Mouse (Mus musculus): ENCODE data around the gene Cntnap5a. TPM values are rescaled to one million over a fixed set of nuclear protein-coding genes. Genes with fewer than 3 reads are reported as not detected.

Cntnap5a gene
- total and polyA plus RNA-seq, 3 experiments, result not detected

GRCm38 (mm10) chr1:115699798-115700197, 15.2 kb downstream of the Cntnap5a start:
- no peak overlapping the region for H3K27ac ChIP-seq (ENCODE audit: insufficient read depth, low read depth)
- H3K9ac ChIP-seq (ENCODE audit: insufficient read depth, low read depth), result no peak overlapping the region
- in situ Hi-C loops (cut with MboI; ENCODE audit: low pct_ligation_motif_present, low pct_unique_long_range_greater_than_20kb, low sequenced_read_pairs) (no loop called here), dilution Hi-C loops (cut with MboI; ENCODE audit: extremely low pct_ligation_motif_present, extremely low pct_unique_long_range_greater_than_20kb, low sequenced_read_pairs) (no loop called here)
- no peak for DNase-seq (ENCODE audit: extremely low read depth)
- no peaks in the 10 kb centered on the region for H3K36me3 ChIP-seq (replicated peaks in 1 of 2; ENCODE audit: control insufficient read depth in 1 of 2, insufficient read depth in 1 of 2, low read length in 1 of 2)
- H3K4me3 ChIP-seq (replicated peaks in 1 of 3; ENCODE audit: low read depth in 2 of 3, low read length in 2 of 3, poor library complexity in 1 of 3), result no peak overlapping the region
- H3K27me3 ChIP-seq (replicated peaks), result no peaks in the 10 kb centered on the region
- H3K9me3 ChIP-seq (replicated peaks; ENCODE audit: low read length), result peaks cover 25% of the 10 kb centered on the region
- no peak overlapping the region for H3K4me2 ChIP-seq (ENCODE audit: insufficient read depth, low read depth, poor library complexity, severe bottlenecking)
- H3K79me2 ChIP-seq (replicated peaks; ENCODE audit: control insufficient read depth, extremely low read depth, insufficient read depth, poor library complexity, severe bottlenecking), result no peaks in the 10 kb centered on the region
- TF ChIP-seq CTCF (conservative IDR thresholded peaks at IDR 0.05 in 1 of 2, IDR thresholded peaks at IDR 0.05 in 1 of 2; ENCODE audit: low read depth in 2 of 2, low read length in 2 of 2), result no peak
- no peak for TF ChIP-seq ETS1 (conservative IDR thresholded peaks at IDR 0.05; ENCODE audit: low read depth, low read length)
- no peak for TF ChIP-seq JUND (conservative IDR thresholded peaks at IDR 0.05; ENCODE audit: low read depth, low read length)
- TF ChIP-seq E2F4 (IDR thresholded peaks at IDR 0.05; ENCODE audit: insufficient replicate concordance, low read depth, low read length), result no peak
- no peak for TF ChIP-seq ZMIZ1 (IDR thresholded peaks at IDR 0.05; ENCODE audit: low read depth, low read length)
- no peak for TF ChIP-seq ELF1 (IDR thresholded peaks at IDR 0.05; ENCODE audit: low read depth, low read length)
- TF ChIP-seq MAX (IDR thresholded peaks at IDR 0.05; ENCODE audit: low read length), result no peak
- TF ChIP-seq JUN (IDR thresholded peaks at IDR 0.05; ENCODE audit: insufficient read depth, low read depth, low read length), result no peak
- TF ChIP-seq ZC3H11A (IDR thresholded peaks at IDR 0.05; ENCODE audit: low read depth, low read length), result no peak
- no peak for TF ChIP-seq EP300 (IDR thresholded peaks at IDR 0.05; ENCODE audit: low read length)
- no peak for TF ChIP-seq TCF12 (IDR thresholded peaks at IDR 0.05; ENCODE audit: low read depth, low read length)
- no peak for TF ChIP-seq CHD1 (IDR thresholded peaks at IDR 0.05; ENCODE audit: low read depth, low read length)
- no peak for TF ChIP-seq TBP (conservative IDR thresholded peaks at IDR 0.05; ENCODE audit: low read depth, low read length)
- no peak for TF ChIP-seq USF1 (IDR thresholded peaks at IDR 0.05; ENCODE audit: low read depth, low read length)
- H3K4me1 ChIP-seq (ENCODE audit: control insufficient read depth in 1 of 2, insufficient read depth in 2 of 2), result no peaks in the 10 kb centered on the region

GRCm38 (mm10) chr1:115742556-115742955, 58.0 kb downstream of the Cntnap5a start:
- TF ChIP-seq MAX (IDR thresholded peaks at IDR 0.05; ENCODE audit: low read length) (no peak), IRF4 (IDR thresholded peaks at IDR 0.05; ENCODE audit: low read depth, low read length) (no peak), CHD2 (IDR thresholded peaks at IDR 0.05; ENCODE audit: low read length) (no peak), KAT2A (IDR thresholded peaks at IDR 0.05; ENCODE audit: insufficient replicate concordance, low read length) (no peak), ZMIZ1 (IDR thresholded peaks at IDR 0.05; ENCODE audit: low read depth, low read length) (no peak), TBP (conservative IDR thresholded peaks at IDR 0.05; ENCODE audit: low read depth, low read length) (no peak), ZC3H11A (IDR thresholded peaks at IDR 0.05; ENCODE audit: low read depth, low read length) (no peak), CTCF (conservative IDR thresholded peaks at IDR 0.05 in 1 of 2, IDR thresholded peaks at IDR 0.05 in 1 of 2; ENCODE audit: low read depth in 2 of 2, low read length in 2 of 2) (no peak), CHD1 (IDR thresholded peaks at IDR 0.05; ENCODE audit: low read depth, low read length) (no peak), PAX5 (IDR thresholded peaks at IDR 0.05; ENCODE audit: low read length) (no peak), RCOR1 (conservative IDR thresholded peaks at IDR 0.05; ENCODE audit: low read depth, low read length) (no peak), NELFE (IDR thresholded peaks at IDR 0.05; ENCODE audit: low read depth, low read length) (no peak), GABPA (IDR thresholded peaks at IDR 0.05; ENCODE audit: insufficient replicate concordance, low read depth, low read length) (no peak), TCF12 (IDR thresholded peaks at IDR 0.05; ENCODE audit: low read depth, low read length) (no peak), POLR2A (IDR thresholded peaks at IDR 0.05; ENCODE audit: low read depth, low read length) (no peak), BHLHE40 (IDR thresholded peaks at IDR 0.05; ENCODE audit: low read depth, low read length) (no peak), UBTF (IDR thresholded peaks at IDR 0.05; ENCODE audit: low read depth, low read length) (no peak), E2F4 (IDR thresholded peaks at IDR 0.05; ENCODE audit: insufficient replicate concordance, low read depth, low read length) (no peak), POLR2AphosphoS2 (IDR thresholded peaks at IDR 0.05; ENCODE audit: low read depth, low read length) (no peak), ZNF384 (IDR thresholded peaks at IDR 0.05; ENCODE audit: low read depth, low read length) (no peak)
- no peak for DNase-seq (ENCODE audit: extremely low read depth)
- H3K36me3 ChIP-seq (replicated peaks in 1 of 2; ENCODE audit: control insufficient read depth in 1 of 2, insufficient read depth in 1 of 2, low read length in 1 of 2), result no peaks in the 10 kb centered on the region
- no peak overlapping the region for H3K4me2 ChIP-seq (ENCODE audit: insufficient read depth, low read depth, poor library complexity, severe bottlenecking)
- peaks cover 18% of the 10 kb centered on the region for H3K9me3 ChIP-seq (replicated peaks; ENCODE audit: low read length)
- in situ Hi-C loops (cut with MboI; ENCODE audit: low pct_ligation_motif_present, low pct_unique_long_range_greater_than_20kb, low sequenced_read_pairs), result no loop called here
- no peaks in the 10 kb centered on the region for H3K79me2 ChIP-seq (replicated peaks; ENCODE audit: control insufficient read depth, extremely low read depth, insufficient read depth, poor library complexity, severe bottlenecking)
- dilution Hi-C loops (cut with MboI; ENCODE audit: extremely low pct_ligation_motif_present, extremely low pct_unique_long_range_greater_than_20kb, low sequenced_read_pairs), result no loop called here
- no peaks in the 10 kb centered on the region for H3K27me3 ChIP-seq (replicated peaks)
- H3K9ac ChIP-seq (ENCODE audit: insufficient read depth, low read depth), result no peak overlapping the region
- no peak overlapping the region for H3K4me3 ChIP-seq (replicated peaks in 1 of 3; ENCODE audit: low read depth in 2 of 3, low read length in 2 of 3, poor library complexity in 1 of 3)
- no peak overlapping the region for H3K27ac ChIP-seq (ENCODE audit: insufficient read depth, low read depth)
- no peaks in the 10 kb centered on the region for H3K4me1 ChIP-seq (ENCODE audit: control insufficient read depth in 1 of 2, insufficient read depth in 2 of 2)
